Mouse (Mus musculus) liver, embryonic 14.5 days (tissue): ENCODE data around the gene Lrrc27. TPM values are rescaled to one million over a fixed set of nuclear protein-coding genes. Genes with fewer than 3 reads are reported as not detected.
A peak's percentile ranks its signal among the peaks of the same experiment; 100 is the strongest.

ENCODE experiments used
- ATAC-seq: fragments of 200-750 bp; cut with Nextera tagmentation; 2 replicates; pipeline ENCODE4 v1.8.0; 2017; ENCODE audit warnings: moderate number of reproducible peaks, mild to moderate bottlenecking, moderate library complexity; ENCODE audit not compliant: insufficient read depth
- DNase-seq, 3 experiments: peaks; one replicate each; pipeline ENCODE4 v3.0.0-alpha.2; 2012 to 2013; ENCODE audit warnings: low read depth in 3 of 3, low spot score in 3 of 3
- H3K27ac ChIP-seq: fragments of 300-500 bp; sonication (generic); 2 replicates; pipeline ENCODE4 v1.5.1; 2014; ENCODE audit warnings: moderate library complexity, mild to moderate bottlenecking, control low read depth, inconsistent platforms
- H3K27me3 ChIP-seq: fragments of 300-500 bp; sonication (generic); 2 replicates; pipeline ENCODE4 v1.6.1; 2014; ENCODE audit warnings: mild to moderate bottlenecking, low read length, moderate library complexity; ENCODE audit not compliant: control insufficient read depth, insufficient read depth
- H3K36me3 ChIP-seq: fragments of 300-500 bp; sonication (generic); replicated peaks from 2 replicates; pipeline ENCODE4 v1.6.1; 2014; ENCODE audit warnings: low read depth; ENCODE audit not compliant: control insufficient read depth, insufficient read depth
- H3K4me1 ChIP-seq, 2 experiments: fragments of 200-500 bp in 1 of 2; fragments of 300-500 bp in 1 of 2; sonication (generic) in 1 of 2; replicated peaks; 2 replicates each; pipeline ENCODE4 v1.6.1; 2012 to 2014; ENCODE audit warnings: antibody characterized with exemption in 1 of 2, inconsistent platforms in 1 of 2, low read length in 1 of 2; ENCODE audit not compliant: control insufficient read depth in 2 of 2, insufficient read depth in 2 of 2
- H3K4me2 ChIP-seq: fragments of 300-500 bp; sonication (generic); 2 replicates; pipeline ENCODE4 v1.6.1; 2014; ENCODE audit warnings: low read depth, mild to moderate bottlenecking, control low read depth, moderate library complexity
- H3K4me3 ChIP-seq, 2 experiments: fragments of 200-500 bp in 1 of 2; fragments of 300-500 bp in 1 of 2; sonication (generic) in 1 of 2; 2 replicates each; pipeline ENCODE4 v1.5.1; 2012 to 2014; ENCODE audit warnings: low read depth in 2 of 2, low read length in 2 of 2, mild to moderate bottlenecking in 2 of 2, control low read depth in 1 of 2, inconsistent platforms in 1 of 2, moderate library complexity in 1 of 2; ENCODE audit not compliant: insufficient read depth in 1 of 2
- H3K9ac ChIP-seq: fragments of 300-500 bp; sonication (generic); replicated peaks from 2 replicates; pipeline ENCODE4 v1.6.1; 2014; ENCODE audit warnings: mild to moderate bottlenecking, control low read depth, moderate library complexity
- H3K9me3 ChIP-seq: fragments of 300-500 bp; sonication (generic); 2 replicates; pipeline ENCODE4 v1.6.1; 2016; ENCODE audit warnings: low read length, mixed read lengths; ENCODE audit not compliant: control insufficient read depth
- CTCF ChIP-seq: IDR thresholded peaks from 2 replicates; pipeline ENCODE4 v1.5.1; 2016; ENCODE audit warnings: antibody characterized with exemption, low read depth, control low read depth
- EP300 ChIP-seq: IDR thresholded peaks from 2 replicates; pipeline ENCODE4 v1.6.1; 2016; ENCODE audit warnings: antibody characterized with exemption, low read depth
- WGBS: fragments of 180-500 bp; shearing (Covaris S2); extraction: QIAGEN DNeasy Blood & Tissue Kit; methylation state at CpG from one replicate; pipeline ENCODE4 v1.1.7; 2014; ENCODE audit not compliant: insufficient replicate concordance; 5-methylcytosine and 5-hydroxymethylcytosine counted together
- polyA plus RNA-seq, 2 experiments: library from polyadenylated mRNA; depleted of rRNA in 1 of 2; stranded (reverse) in 1 of 2; unstranded in 1 of 2; fragments of >200 nt; fragmentation: Nextera tagmentation in 1 of 2; extraction: Ambion mirVana in 1 of 2; gene quantifications; 2 replicates each; pipeline versions ENCODE4 v1.2.1 to v1.2.3; 2012 to 2014

Gene Lrrc27
- polyA plus RNA-seq, 2 experiments, result 0.27 to 0.52 TPM

DNA sequence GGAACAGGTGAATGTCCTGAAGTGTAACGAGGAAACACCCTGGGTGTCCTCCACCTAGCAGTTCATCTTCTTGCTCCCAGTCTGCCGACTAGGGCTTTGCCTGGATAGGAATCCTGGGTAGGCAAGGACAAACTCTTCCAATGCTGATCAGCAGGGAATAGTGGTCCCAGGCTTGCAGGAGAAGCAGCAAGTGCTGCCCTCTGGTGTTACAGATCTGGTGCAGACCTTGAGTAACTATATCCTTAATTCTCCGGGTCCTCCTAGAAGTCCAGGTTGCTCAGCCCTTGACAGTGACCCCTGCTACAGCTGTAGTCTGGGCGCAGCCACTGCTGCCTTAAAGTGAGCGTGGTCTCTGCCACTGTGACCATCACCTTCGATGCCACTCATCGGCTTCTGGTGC is 12.7 kb upstream of the Lrrc27 start:
- no peaks in the 10 kb centered on the region for H3K9me3 ChIP-seq
- ATAC-seq, result no peak
- no peak overlapping the region for H3K9ac ChIP-seq
- no peaks in the 10 kb centered on the region for H3K27me3 ChIP-seq
- H3K4me1 ChIP-seq, result no peaks in the 10 kb centered on the region
- DNase-seq, result no peak
- H3K4me2 ChIP-seq, result no peak overlapping the region
- no peaks in the 10 kb centered on the region for H3K36me3 ChIP-seq
- 17% methylated on average over 7 of the region's 7 CpGs for WGBS
- H3K4me3 ChIP-seq, result no peak overlapping the region
- TF ChIP-seq CTCF (peak; percentile 52), EP300 (no peak)
- no peak overlapping the region for H3K27ac ChIP-seq

DNA sequence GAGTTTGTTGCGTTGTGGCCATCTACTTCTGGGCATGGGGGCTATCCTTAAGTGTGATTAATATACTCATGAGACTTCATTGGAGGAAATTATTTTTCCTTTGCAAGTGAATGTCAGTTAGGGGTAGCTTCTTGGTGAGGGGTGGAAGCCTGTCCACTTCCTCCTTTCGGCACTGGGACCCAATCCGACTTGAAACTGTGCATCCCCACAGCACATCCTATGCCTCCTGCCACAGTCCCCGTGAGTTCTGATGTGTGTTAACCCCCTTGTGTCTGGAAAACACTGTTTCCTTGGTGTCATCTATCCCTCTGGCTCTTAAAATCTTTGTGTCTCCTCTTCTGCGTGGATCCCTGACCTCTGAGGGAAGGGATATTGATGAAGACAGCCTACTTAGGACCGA is 11.6 kb upstream of the Lrrc27 start:
- H3K27me3 ChIP-seq, result no peaks in the 10 kb centered on the region
- no peak overlapping the region for H3K27ac ChIP-seq
- H3K4me1 ChIP-seq, result no peaks in the 10 kb centered on the region
- H3K4me3 ChIP-seq, result no peak overlapping the region
- WGBS, result 32% methylated on average over 6 of the region's 6 CpGs
- H3K9me3 ChIP-seq, result no peaks in the 10 kb centered on the region
- TF ChIP-seq EP300, result no peak
- no peak for TF ChIP-seq CTCF
- H3K9ac ChIP-seq, result no peak overlapping the region
- no peak overlapping the region for H3K4me2 ChIP-seq
- ATAC-seq, result no peak
- H3K36me3 ChIP-seq, result no peaks in the 10 kb centered on the region
- DNase-seq, result no peak

DNA sequence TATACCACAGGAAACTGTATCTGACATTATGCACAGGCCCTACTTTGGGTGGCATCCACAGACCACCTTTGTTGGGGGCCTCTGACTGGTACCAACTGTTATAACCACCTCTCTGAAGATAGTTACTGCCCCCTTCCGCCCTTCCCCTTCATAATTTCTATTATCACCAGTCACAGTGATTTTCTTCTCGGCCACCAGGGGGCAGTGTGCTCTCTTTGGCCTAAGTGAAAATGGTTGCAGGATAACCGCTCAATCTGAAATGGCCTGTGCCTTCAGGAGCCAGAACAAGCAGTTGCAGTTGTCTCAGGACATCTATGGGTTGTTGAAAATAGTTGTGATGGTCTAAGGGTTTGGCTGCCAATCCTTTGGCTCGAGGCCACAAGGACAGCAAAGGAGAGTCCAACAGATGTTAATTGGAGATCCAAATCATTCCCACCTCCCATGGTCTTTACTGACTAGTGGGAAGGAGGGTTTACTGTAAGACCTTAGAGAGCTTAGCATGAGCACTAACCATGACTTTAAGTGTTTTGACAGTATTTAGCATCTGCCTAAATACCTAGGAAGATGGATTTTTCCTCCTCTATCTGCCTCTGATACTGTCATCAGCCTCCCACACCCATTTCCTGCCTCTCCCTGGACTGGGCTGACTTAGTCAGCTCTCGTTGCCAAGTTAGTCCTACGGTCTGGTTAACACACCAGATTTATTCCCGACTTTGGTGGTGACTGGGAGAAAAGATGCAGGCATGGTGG is 4.6 kb upstream of the Lrrc27 start:
- WGBS, result 12% methylated on average over 7 of the region's 7 CpGs
- ATAC-seq (no peak), DNase-seq (peak; percentile 24 to 40 (median 33))
- Histone ChIP-seq H3K9ac (no peak overlapping the region), H3K36me3 (no peaks in the 10 kb centered on the region), H3K27ac (no peak overlapping the region), H3K27me3 (no peaks in the 10 kb centered on the region), H3K4me2 (no peak overlapping the region), H3K4me1 (peaks cover 0 to 6% of the 10 kb centered on the region in 2 experiments; a peak in 2 of 4 replicates), H3K9me3 (no peaks in the 10 kb centered on the region), H3K4me3 (no peak overlapping the region)
- TF ChIP-seq CTCF, result peak; percentile 93
- TF ChIP-seq EP300, result no peak

DNA sequence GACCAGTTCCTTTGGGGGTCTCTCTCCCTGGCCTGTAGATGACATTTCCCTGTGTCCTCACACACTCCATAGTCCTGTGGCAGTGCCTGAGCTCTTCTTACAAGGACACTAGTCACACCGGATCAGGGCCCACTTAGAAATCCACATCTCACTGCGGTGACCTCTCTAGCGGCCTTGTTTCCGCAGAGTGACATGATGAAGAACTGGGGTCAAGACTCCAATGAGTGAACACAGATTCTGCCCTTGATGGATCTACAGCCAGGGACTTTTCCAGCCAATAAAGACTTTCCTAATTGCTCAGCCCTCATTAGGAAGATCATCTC is 4.1 kb upstream of the Lrrc27 start:
- Histone ChIP-seq H3K9me3 (no peaks in the 10 kb centered on the region), H3K27ac (no peak overlapping the region), H3K27me3 (no peaks in the 10 kb centered on the region), H3K36me3 (no peaks in the 10 kb centered on the region), H3K4me3 (no peak overlapping the region), H3K4me1 (peaks cover 0 to 8% of the 10 kb centered on the region in 2 experiments; a peak in 2 of 4 replicates), H3K9ac (no peak overlapping the region), H3K4me2 (no peak overlapping the region)
- DNase-seq (no peak), ATAC-seq (no peak)
- TF ChIP-seq CTCF (no peak), EP300 (no peak)
- WGBS, result 76% methylated on average over 4 of the region's 4 CpGs

DNA sequence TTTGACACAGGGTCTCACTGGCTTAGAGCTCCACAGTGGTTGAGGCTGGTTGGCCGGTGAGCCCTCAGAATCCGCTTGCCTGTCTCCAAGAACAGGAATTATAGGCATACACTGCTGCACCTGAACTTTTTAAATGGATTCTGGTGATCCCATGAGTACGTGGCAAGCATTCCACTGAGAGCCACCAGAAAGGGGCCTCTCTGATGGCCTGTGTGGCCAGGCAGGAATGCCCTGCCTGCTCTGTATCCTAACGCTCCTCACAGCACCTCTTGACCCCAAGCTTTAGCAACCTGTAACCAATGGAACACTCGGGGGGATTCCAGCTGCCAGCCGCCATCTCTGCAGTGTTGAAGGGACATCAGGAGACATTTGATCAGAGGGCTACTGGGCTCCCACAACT is 1.0 kb upstream of the Lrrc27 start:
- Histone ChIP-seq H3K4me3 (no peak overlapping the region), H3K9me3 (no peaks in the 10 kb centered on the region), H3K27ac (no peak overlapping the region), H3K9ac (no peak overlapping the region), H3K4me2 (no peak overlapping the region), H3K4me1 (peaks cover 0 to 8% of the 10 kb centered on the region in 2 experiments; a peak in 2 of 4 replicates), H3K36me3 (no peaks in the 10 kb centered on the region), H3K27me3 (no peaks in the 10 kb centered on the region)
- ATAC-seq (no peak), DNase-seq (no peak)
- no peak for TF ChIP-seq CTCF
- no peak for TF ChIP-seq EP300
- WGBS, result 79% methylated on average over 6 of the region's 6 CpGs
